Mouse (Mus musculus) urinary bladder, postnatal 14 days (tissue): Measurements from ENCODE around the gene Pou5f1.
A peak's percentile ranks its signal among the peaks of the same experiment; 100 is the strongest.

ENCODE experiments used
- DNase-seq: peaks from one replicate; pipeline ENCODE4 v3.0.0; 2021; ENCODE audit warnings: low spot score

Gene Pou5f1

DNA sequence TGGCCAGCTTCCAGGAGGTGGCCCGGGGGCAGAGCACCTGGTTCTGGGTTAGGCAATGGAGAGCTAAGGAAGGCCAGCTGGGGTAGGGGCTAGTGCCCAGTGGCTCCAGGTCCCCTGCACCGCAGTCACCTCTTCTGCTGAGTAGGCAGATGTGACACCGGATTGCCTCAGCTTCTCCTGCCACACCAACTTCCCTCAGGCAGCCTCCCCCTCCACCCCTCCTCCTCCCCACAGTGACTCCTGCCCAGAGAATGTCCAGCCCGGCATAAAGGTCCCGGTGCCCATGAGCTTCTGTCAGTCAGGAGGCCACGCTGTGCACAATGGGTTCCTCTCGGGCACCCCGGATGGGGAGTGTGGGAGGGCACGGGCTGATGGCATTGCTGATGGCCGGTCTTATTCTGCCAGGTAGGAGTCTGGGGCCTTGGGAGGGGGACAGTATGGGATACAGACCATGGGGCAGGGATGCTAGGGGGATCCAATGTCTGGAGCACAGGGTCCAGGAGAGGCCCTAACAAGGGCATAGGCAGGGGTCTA, 46.1 kb downstream of the Pou5f1 start, which contains the start of gene Cdsn:
Gene Cdsn (plus strand): TSS at position 248 of the 534 bp plus-strand sequence.
- no peak for DNase-seq

DNA sequence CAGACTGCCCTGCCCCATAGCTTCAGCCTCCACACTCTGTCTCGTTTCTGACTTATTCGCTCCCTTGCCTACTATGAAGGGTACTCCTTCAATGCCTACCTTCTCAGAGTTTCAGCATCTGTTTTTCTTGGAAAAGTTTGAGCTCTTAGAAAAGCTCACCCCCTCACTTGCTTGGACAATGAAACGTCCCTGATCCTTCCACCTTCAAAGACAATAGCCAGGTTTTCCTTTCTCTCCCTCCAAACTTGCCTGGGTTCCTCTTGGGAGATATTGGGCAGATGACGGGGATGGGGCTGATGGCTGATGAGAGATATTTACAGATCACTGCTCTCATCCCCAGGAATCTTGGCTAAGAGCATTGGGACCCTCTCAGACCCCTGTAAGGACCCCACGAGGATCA, 48.5 kb downstream of the Pou5f1 start:
- no peak for DNase-seq

- DNase-seq: no peak
Measured at GRCm38 (mm10) chr17:35554761-35555397, 49.1 kb downstream of the Pou5f1 start.

GRCm38 (mm10) chr17:35556186-35556765, 50.5 kb downstream of the Pou5f1 start:
- no peak for DNase-seq

- DNase-seq: peak; percentile 77
Measured at GRCm38 (mm10) chr17:35556812-35557211, 51.0 kb downstream of the Pou5f1 start.

GRCm38 (mm10) chr17:35557351-35557750, 51.5 kb downstream of the Pou5f1 start:
- peak; percentile 45 for DNase-seq

DNA sequence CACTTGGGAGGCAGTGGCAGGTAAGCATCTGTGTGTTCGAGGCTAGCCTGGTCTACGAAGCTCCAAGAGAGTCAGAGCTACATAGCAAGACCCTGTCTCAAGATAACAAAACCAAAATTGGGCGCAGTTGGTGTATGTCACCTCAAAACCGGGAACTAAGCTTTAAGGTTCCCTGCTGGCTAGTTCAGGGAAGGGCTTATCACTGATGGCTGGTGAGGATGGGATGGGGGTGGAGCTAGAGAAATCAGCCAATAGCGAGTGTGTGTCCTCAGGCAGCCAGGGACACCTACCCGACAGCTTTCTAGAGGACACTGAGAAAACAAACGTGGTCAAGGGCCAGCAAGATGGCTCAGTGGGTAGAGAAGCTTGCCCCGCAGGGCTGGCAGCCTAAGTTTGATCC, 52.4 kb downstream of the Pou5f1 start:
- no peak for DNase-seq
